Mouse (Mus musculus) ZHBTc4 (cell line): ENCODE data around the gene Car3.
A peak's percentile ranks its signal among the peaks of the same experiment; 100 is the strongest.
"Not testable (repeated sequence)": the region's sequence is repeated elsewhere in the genome, so short reads cannot be mapped to it uniquely, and the experiment has no call there.

Experiments
- DNase-seq: peaks from one replicate; pipeline ENCODE4 v3.0.0-alpha.2; 2011; ENCODE audit warnings: low read depth, low spot score

Gene Car3

DNA sequence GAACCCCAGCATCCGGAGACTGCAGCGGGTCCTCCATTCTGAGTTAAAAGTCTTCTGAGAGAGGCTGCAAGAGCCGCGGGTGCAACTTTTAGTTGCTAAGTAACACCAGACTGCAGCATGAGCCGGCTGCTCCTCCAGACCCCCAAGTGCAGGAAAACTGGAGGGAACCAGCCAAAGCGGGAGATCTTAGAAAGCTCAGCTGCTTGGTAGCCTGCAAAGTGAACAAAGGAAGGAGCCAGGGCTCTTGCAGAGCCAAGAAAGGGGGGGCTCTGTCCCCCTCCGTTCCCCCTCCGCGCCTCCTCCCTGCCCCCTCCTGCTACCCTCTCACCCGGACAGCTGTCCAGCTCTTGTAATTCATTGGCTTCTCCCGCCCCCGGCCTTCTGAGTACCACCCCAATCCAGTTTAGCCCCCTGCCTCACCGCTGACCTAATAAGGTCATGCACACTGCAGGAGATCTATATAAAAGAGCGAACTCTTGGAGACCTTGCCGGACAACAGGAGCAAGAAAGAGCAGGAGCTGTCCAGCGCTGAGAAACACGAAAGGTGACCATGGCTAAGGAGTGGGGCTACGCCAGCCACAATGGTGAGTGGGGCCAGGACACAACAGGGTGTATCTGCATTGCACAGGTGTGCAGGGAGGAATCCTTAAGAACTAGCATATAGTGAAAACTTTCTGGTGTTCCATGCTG is at the start of gene Car3:
Gene Car3, plus strand, starts transcription at position 491 of the 690 bp plus-strand sequence.
- DNase-seq, result peak; percentile 85

DNA sequence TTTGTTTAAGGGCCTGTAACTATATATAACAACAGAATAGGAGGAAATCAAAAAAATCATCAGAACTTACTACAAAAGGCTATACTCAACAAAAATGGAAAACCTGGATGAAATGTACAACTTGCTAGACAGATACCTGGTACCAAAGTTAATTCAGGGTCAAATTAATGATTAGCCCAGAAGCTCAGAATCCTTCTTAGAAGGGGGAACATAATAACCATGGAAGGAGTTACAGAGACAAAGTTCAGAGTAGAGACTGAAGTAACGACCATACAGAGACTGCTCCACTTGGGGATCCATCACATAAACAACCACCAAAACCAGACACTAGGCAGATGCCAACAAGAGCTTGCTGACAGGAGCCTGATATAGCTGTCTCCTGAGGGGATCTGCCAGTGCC is 47.9 kb upstream of the Car3 start:
- DNase-seq, result not testable (repeated sequence)

DNA sequence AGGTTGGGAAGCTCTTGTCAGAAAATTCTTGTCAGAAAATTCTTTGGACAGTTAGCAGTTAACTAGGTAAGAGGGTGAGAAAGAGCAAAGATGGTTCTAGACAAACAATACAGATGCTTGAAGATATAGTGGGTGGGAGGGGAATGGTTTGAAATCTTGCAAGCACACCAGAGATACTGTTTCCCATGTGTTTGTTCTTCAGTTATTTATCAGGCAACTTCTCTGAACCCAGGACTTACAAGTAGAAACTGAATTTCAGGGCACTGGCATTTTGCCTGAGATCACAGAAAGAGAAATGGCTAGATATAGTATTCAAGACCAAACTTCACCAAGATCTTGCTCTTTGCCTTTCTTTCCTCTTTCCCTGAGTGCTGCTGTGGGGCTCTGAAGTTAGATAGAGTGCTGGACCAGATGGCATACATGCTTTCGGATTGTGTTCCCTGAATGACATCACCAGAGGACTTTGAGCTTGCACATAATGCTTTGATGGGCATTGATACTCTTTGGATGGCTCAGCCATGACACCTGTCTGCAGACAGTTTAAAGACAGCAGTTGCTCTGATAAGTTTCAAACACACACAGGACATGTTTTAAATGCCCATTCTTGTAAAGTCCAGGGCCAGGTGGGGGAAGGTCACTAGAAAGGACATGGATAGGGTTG is 43.3 kb upstream of the Car3 start:
- no peak for DNase-seq

DNA sequence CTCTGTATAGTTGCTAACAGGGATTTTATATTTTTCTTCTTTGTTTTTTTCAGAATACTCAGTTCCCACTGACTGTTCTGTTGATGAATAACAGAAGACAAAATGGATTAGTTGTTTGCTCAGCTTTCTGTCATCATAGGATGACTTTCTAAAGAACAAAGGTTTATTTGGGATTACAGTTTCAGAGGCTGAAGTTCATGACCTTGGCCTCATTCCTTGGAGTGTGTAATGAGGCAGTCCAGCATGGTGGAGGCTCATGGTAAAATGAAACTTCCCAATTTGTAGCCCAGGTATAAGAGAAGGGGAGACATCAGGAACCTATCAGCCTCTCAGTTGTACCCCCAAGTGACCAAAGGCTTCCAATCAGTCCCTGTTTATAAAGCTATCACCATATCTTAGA is 34.4 kb upstream of the Car3 start:
- no peak for DNase-seq

DNA sequence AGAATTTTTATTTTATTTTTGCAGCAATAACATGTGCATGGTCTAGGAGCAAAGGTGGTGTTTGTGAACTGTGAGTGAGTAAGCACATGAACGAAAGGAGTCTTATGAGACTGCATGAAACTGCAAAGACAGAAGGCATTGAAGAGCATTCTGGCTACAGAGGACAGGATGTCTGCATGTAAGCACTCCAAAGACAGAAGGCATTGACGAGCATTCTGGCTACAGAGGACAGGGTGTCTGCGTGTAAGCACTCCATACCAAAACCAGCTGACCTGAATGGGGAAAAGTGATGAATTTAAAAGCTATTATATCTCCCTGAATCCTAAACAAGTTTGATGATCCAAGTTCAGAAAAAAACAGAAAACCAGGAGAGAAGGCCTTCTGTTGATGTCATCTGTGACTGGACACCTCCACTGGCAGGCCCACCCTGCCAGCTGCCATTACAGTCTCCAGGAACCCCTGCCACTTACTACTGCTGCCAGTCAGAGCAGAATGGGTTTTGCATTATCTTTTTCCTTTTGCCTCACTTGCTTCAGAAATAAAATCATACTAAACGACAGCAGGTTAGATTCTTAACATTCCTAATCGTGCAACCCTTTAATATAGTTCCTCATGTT is 32.0 kb upstream of the Car3 start:
- no peak for DNase-seq

DNA sequence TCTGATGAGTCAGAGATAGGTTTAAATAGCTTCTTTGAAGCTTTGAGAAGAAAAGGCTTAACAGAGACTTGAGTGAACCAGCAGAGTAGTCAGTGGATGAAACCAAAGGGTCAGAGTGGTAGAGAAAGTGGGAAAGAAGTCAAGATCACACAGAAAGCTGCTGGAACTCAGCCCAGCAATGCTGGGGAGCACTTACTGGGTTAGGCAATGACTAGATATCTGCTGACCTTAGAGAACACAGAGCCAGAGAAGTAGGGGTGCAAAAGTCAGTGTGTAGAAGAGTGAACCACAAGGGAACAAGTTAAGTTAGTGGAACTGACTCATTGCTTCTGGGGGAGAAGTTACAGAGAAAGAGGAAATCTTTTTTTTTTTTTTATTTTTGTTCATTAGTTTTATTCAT is 30.5 kb upstream of the Car3 start:
- DNase-seq, result no peak

DNA sequence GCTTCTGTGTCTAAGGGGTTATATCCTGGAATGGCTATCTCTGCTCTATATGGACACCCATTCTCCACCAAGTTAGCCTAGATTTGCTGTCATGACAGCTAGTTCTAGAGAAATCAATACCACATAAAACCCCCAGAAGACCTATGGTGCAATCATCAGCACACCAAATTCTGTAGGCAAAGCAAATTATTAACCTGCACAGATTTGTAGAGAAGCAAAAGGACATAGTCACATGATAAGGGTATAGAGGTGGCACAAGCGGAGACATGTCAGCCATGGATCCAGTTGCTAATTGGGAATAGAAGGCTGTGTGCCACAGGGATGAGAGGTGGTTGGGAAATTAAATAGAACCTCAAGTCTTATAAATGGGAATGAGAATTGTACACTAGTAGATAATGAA is 24.4 kb upstream of the Car3 start:
- DNase-seq, result no peak

DNA sequence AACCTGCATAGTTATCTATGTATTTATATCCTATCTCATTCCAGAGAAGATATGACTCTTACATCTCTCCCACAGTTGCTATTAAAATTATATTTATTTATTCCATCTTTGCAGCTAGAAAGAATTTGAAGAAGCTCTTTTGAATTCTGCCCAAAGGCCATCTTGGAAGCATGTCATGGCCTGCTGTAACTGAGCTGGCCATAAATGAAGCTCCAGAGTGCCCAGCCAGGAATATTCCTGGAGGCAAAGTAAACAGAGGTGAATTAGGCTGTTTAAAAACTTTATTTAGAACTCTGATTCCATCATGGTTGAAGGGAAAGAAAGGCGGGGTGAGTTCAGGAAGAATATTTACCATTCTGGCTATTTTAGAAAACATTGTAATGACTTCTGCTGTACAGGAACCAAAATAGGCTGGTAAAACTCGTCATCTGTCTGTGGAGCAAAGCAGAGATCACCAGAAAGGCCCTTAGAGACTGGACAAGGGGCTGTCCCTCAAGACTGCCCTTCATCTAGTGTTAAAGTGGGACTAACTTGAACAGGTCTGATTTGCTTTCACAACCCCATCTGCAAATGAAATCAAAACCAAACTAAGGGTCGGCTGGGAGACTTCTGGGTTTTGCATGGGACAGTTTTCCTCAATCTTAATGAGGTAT is 23.7 kb upstream of the Car3 start:
- DNase-seq, result no peak

DNA sequence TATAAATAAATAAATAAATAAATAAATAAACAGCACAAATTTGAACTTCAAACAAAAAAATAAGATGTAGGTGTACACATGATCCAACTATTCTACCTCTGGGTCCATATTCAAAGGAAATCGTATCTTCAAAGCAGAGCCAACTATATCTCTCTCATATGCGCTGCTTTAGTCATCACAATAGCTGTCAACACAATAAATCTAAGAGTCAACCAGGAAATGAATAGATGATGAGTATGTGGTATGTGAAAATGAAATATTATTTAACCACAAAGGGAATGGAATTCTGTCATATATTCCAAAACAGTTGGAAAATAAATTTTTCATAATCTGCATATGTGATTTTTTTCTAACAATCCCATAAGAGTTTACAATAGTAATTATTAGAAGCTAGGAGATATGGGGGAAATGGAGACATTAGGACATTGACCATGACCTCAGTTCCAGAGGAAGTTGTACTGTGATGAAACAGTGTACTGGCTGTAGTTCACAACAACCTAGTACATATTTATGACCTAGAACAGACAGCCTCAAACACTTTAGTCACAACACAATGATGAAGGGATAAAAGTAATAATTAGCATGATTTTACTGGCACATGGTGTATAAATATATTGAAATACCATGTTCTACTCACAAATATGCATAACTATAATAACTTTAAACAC is 14.6 kb upstream of the Car3 start:
- DNase-seq, result no peak

DNA sequence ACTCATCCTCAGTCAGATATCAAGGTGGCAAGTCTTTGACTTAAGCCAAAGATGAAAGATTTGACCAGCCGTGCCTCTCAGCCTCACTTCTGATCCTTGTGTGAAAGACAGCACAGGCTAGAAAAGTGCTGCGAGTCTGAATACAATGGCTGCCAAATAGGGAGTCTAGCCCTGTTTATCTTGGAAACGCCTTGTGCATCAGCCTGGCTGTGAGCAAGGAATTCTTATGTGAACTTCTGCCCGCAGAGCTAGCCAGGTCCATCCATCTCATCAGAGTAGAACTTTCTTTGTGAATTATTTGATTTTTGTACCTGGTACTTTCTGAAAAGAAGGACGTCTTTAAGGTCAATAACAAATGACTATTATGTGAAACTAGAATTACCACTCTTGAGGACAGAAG is 9.3 kb upstream of the Car3 start:
- no peak for DNase-seq

DNA sequence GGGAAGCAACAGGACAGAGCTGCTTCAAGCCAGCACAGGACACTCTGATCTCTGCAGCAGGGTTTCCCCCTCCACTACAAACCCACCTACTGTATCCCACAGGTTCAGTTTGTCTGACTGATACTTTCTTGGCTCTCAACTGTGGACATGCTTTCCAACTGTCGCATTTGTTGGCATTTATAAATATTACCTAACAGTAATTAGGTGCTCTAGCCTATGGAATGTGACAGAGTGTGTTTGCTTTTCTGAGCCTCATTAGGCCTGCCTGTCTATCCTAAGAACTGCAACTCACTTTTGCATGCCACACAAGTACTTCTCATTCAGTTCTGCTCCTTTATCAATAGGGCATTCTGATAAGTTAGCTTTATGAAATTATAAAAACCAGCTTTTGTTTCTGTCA is 8.9 kb upstream of the Car3 start:
- DNase-seq, result no peak

DNA sequence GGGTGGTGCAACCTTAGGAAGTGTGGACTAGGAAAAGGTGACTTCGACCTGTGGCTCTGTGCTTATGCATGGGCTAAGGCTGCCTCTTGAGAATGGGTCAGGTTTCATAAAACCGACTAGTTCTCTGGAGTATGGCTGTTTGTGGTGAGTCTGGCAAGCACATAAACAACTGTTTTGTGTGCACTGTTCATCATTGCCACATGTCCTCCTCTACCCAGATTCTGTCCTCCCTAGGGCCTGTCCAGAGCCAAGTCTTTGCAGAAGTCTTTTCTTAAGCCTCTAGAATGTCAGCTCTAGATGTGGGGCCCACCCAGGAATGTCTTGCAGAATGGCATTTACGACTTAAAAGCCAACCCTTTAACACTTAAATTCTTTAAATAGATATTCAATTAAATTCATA is 5.4 kb upstream of the Car3 start:
- no peak for DNase-seq

DNA sequence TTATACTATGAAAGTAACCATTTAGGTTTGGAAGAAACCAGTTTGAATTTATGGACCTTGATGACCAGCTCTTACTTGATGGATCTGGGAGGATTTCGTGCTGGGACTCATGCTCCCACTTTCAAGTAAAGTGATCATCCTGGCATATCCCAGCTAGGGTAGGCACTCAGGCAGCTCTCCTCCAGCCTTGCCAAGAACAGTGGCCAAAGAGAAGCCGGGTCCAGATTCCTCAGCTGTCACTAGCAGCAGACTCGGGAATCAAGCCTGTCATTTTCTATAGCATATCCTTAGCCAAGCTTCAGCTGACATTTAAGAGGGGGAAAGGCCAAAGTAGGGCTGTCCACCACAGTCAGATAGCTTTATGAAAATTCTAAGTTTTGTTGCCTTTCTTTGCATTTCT is 3.0 kb upstream of the Car3 start:
- DNase-seq, result no peak

DNA sequence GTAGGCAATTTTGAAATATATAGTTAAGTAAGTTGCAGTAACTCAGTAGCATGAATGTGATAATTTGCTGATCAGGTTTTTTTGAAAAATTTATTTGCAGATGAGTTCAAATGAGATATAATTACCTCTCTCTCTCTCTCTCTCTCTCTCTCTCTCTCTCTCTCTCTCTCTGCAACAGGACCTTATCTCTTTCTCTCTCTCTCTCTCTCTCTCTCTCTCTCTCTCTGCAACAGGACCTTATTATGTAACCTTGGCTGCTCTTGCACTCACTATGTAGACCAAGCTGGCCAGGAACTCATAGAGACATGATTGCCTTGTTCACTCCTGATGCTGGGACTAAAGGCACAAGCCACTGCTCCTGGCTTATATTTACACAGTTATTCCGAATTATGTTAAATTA is 2.1 kb upstream of the Car3 start:
- DNase-seq, result no peak

DNA sequence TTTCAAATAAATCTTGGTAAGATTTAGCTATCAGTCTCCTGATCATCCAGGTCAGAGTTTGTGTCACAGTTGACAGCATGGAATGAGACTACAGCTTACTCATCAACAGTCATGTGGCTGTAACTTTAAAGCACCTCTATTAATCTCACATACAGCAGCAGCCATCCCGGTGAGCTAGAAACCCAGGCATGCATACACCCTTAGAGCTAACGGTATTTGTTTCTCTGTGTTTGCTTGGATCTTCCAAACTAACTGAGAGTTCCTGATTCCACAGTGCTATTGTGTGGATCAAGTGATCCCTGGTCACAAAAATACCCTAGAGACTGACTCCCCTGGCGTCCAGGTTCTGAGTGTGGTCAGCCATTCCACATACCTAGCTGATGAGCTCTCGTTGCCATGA is 1.5 kb upstream of the Car3 start:
- DNase-seq, result no peak

DNA sequence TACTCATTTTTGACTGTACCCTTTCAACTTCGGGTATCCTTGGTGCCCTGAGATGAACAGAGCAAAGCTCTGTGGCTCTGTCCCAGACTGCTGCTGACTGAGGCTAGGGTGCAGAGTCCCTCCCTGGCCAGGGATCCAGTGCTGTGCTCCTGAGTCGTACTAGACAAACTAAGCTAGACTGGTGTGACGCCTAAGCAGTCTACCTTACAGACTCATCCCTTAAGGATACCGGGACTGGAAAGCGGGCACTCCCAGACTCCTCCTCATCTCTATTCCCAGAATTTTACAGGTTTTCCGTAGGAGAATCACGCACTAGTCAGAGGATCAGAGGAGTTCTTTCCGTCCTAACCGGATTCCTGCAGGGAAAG is 674 bp upstream of the Car3 start:
- no peak for DNase-seq

DNA sequence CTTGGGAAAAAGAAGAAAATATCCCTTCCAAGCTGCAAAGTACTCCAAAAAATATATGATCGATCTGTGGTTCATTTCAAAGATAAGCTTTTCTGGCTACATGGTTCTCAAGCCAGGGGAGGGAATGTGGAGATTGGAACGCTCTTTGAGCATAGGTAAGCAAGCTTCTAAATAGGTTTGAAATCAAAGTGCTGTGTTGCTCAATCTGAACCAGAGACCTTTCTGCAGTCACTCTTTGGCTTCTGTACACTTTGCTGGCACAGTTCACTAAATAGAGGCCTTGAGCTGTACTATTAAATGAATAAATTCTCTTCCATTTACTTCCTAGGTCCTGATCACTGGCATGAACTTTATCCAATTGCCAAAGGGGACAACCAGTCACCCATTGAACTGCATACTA is 610 bp downstream of the Car3 start:
- DNase-seq, result no peak

DNA sequence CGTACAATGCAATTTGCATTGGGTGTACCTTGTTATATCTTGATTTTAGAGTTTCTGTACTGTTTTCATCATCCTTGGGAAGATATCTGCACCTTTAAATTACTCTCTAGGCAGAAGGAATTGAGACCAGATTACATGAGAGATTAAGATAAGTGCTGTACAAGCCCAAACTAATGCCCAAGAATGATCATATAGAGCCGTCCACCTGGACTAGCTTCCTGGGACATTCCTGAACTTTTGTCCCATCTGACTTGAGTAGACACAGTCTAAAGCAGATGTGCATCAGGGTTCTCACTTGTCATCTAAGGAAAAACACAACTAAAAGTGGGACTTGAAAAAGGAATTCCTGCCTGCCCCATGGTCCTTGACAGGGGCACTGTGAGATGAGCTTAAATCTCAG is 2.6 kb downstream of the Car3 start:
- no peak for DNase-seq

DNA sequence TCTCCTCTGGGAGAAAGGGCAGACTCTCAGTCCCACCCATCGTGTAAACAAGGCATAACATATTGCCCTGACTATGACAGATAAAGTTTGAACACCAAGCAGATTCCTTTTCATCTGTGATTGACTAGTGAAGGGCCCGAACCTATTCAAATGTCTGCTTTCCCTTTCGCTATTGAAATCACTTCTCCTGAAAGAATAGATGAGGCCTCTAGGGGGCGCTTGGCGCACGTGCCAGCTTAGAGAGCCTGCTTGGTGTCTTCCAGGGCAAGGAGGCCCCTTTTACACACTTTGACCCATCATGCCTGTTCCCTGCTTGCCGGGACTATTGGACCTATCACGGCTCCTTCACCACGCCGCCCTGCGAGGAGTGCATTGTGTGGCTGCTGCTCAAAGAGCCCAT is 6.5 kb downstream of the Car3 start:
- peak; percentile 89 for DNase-seq

DNA sequence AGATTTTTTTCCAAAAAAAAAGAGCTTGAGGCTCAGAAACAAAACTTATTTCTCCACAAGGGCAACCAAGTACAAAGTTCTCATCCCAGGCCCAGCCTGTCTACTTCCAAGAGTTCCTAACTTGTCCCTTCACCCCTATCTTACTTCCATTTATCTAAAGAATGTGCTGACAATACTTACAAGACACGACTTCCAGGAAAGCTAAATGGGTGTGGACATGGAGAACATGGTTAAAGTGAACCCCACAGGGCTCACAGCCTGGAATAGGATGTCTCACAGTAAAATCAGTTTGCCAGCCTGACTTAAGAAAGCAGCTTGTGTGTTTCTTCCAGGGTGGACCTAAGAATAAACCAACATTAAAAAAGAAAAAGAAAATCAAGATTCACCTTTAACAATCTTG is 7.2 kb downstream of the Car3 start:
- DNase-seq, result no peak

DNA sequence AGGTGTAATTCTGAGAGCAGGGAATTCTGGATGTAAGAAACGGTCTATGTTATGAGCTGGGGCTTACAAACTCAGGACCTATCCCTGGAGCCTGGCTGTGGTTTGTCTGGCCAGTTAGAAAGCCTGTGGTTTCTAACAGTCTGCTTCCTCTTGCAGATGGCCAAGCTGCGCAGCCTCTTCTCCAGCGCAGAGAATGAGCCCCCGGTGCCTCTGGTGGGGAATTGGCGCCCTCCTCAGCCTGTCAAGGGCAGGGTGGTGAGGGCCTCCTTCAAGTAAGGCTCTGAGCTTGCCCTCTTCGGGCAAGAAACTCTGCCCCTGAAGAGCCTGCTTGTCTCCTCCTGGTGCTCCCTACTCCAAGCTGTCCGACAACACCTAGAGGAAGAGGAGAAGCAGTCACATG is 8.1 kb downstream of the Car3 start:
- no peak for DNase-seq

DNA sequence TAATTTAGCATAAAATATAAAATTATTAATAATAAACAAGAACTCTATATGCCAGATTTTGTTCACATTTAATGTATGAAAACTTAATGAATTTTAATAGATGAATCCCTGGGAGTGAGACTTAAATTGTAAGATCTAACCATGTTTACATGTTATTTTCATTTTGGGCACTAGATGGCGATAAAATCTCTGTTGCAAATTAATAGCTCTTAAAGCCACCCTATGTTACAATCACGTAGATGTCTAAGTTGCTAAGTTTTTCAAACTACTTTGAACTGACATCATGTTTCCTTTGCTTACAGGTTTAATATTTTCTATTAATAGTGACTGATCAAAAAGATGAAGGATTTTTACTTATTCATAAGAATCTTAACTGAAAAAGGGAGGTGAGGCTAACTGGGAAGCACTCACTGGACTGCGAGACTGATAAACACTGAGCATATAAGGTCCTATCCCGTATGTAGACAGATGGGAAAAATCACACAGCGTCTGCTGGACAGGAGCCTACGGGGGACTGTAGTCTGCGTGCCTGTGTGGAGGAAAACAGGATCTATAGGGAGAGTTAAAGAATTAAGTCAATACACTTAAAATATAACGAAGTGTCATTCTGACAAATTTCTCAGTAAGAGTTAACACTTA is 11.2 kb downstream of the Car3 start:
- peak; percentile 73 for DNase-seq
